Mouse (Mus musculus): ENCODE data around the gene Rnf182.

- no peak for TF ChIP-seq CTCF (IDR thresholded peaks at IDR 0.05)
- TF ChIP-seq POLR2A (IDR thresholded peaks at IDR 0.05; ENCODE audit: insufficient read depth, low read depth, low read length): no peak
These were observed 89.1 kb downstream of the Rnf182 start for GRCm38 (mm10) chr13:43704533-43705116.

Data from heart, adult 2 months (tissue).